Mouse (Mus musculus): ENCODE data around the gene Gm28635.

- TF ChIP-seq POLR2A (IDR thresholded peaks at IDR 0.05; ENCODE audit: low read depth, low read length) (no peak), CTCF (IDR thresholded peaks at IDR 0.05; ENCODE audit: extremely low read depth, insufficient read depth, insufficient read length, insufficient replicate concordance) (no peak)
Observed at GRCm38 (mm10) chr2:84597123-84597522, 80.7 kb downstream of the Gm28635 start.
